ENCODE assay signal across 27 mouse cellular contexts in genomic region chr13:41446591-41446990, GRCm38 (mm10). TPM values are rescaled to one million over a fixed set of nuclear protein-coding genes. Genes with fewer than 3 reads are reported as not detected.
A peak's percentile ranks its signal among the peaks of the same experiment; 100 is the strongest.
DNase-seq lines count a peak whose midpoint lies in the region; ATAC-seq and TF ChIP-seq lines count a peak whose summit lies in the region.
"Had no signal": no experiment of that assay in that cellular context is flagged by ENCODE, and none has a peak within 500 bp of the region (broad histone marks: within the 10 kb centered on the region; RNA-seq: fewer than 3 reads in every experiment).

No protein-coding gene starts in this region.

- ATAC-seq in frontal cortex, adult (ENCODE audit: low TSS enrichment): peak; percentile 29
- ATAC-seq in granulocyte monocyte progenitor cell, adult 5-6 weeks (replicated peaks; ENCODE audit: poor library complexity, severe bottlenecking): peak; percentile 42; the same call in 1 of the 2 replicates
- no peak for ATAC-seq in intestine, postnatal 0 days
- ATAC-seq: forebrain, embryonic 13.5 days; forebrain, embryonic 16.5 days; Patski had no signal

- H3K27me3 ChIP-seq in intestine, postnatal 0 days (replicated peaks; ENCODE audit: control insufficient read depth, insufficient read depth, low read length): no peaks in the 10 kb centered on the region
- H3K27me3 ChIP-seq: CH12.LX; embryonic facial prominence, embryonic 13.5 days; forebrain, embryonic 13.5 days; hindbrain, embryonic 12.5 days; hindbrain, embryonic 15.5 days; Patski had no signal

- no peak overlapping the region for H3K4me3 ChIP-seq in intestine, postnatal 0 days (ENCODE audit: low read depth, low read length)
- H3K4me3 ChIP-seq: embryonic facial prominence, embryonic 10.5 days; embryonic facial prominence, embryonic 13.5 days; forebrain, embryonic 10.5 days; forebrain, embryonic 13.5 days; hindbrain, embryonic 12.5 days; hindbrain, embryonic 15.5 days had no signal

- no peaks in the 10 kb centered on the region for H3K4me1 ChIP-seq in intestine, postnatal 0 days (replicated peaks; ENCODE audit: control insufficient read depth, insufficient read depth, low read length)
- H3K4me1 ChIP-seq: hindbrain, embryonic 15.5 days had no signal

- 95% methylated on average over 1 of the region's 1 CpGs for WGBS in intestine, postnatal 0 days

- no peak overlapping the region for H3K27ac ChIP-seq in intestine, postnatal 0 days (ENCODE audit: low read depth, low read length)
- H3K27ac ChIP-seq: embryonic facial prominence, embryonic 10.5 days; embryonic facial prominence, embryonic 13.5 days; forebrain, embryonic 10.5 days; forebrain, embryonic 13.5 days; hindbrain, embryonic 12.5 days; hindbrain, embryonic 15.5 days had no signal

- H3K9ac ChIP-seq in intestine, postnatal 0 days (ENCODE audit: low read depth, low read length): no peak overlapping the region
- H3K9ac ChIP-seq: embryonic facial prominence, embryonic 13.5 days; forebrain, embryonic 13.5 days; hindbrain, embryonic 12.5 days; hindbrain, embryonic 15.5 days had no signal

- H3K36me3 ChIP-seq in intestine, postnatal 0 days (ENCODE audit: control insufficient read depth, insufficient read depth): no peaks in the 10 kb centered on the region
- H3K36me3 ChIP-seq: embryonic facial prominence, embryonic 10.5 days; embryonic facial prominence, embryonic 13.5 days; forebrain, embryonic 10.5 days; G1E; hindbrain, embryonic 12.5 days; hindbrain, embryonic 15.5 days had no signal

- TF ChIP-seq CTCF in intestine, postnatal 0 days (IDR thresholded peaks at IDR 0.05; ENCODE audit: low read depth): no peak

- no peaks in the 10 kb centered on the region for H3K9me3 ChIP-seq in intestine, postnatal 0 days (ENCODE audit: control insufficient read depth)
- H3K9me3 ChIP-seq: embryonic facial prominence, embryonic 10.5 days; embryonic facial prominence, embryonic 13.5 days; forebrain, embryonic 10.5 days; forebrain, embryonic 13.5 days; G1E; hindbrain, embryonic 12.5 days; hindbrain, embryonic 15.5 days had no signal

- H3K4me2 ChIP-seq in intestine, postnatal 0 days (replicated peaks; ENCODE audit: low read depth): no peak overlapping the region
- H3K4me2 ChIP-seq: embryonic facial prominence, embryonic 13.5 days; forebrain, embryonic 13.5 days; heart, embryonic 11.5 days; hindbrain, embryonic 12.5 days; hindbrain, embryonic 15.5 days had no signal

- no peak for DNase-seq in frontal cortex, postnatal 10 days (ENCODE audit: low spot score in 2 of 2)
- peak; percentile 67 for DNase-seq in lung, postnatal 36 days
- DNase-seq in lung, postnatal 25 days (ENCODE audit: low spot score): no peak
- peak; percentile 48 for DNase-seq in 416B (ENCODE audit: low read depth)
- DNase-seq in adrenal gland, adult 18-20 months (ENCODE audit: low spot score in 2 of 2): no peak
- DNase-seq: adrenal gland, adult 2 months; adrenal gland, postnatal 14 days; B cell, adult 2 months; cerebellum, adult 11-12 months; cerebellum, adult 8-10 months; cerebellum, postnatal 36 days; gastrocnemius, postnatal 36 days; heart, adult 11 months had no signal

RNA-seq across cellular contexts. Expression of gene Nedd9, which starts 40.6 kb away (rescaled TPM):
- total RNA-seq in granulocyte monocyte progenitor cell, adult 5-6 weeks (2014; fragmentation: Nextera tagmentation): 15.1 and 22.2 TPM in 2 replicates
- total RNA-seq in granulocyte monocyte progenitor cell, adult 5-6 weeks (2017): 23.4 and 37.8 TPM in 2 replicates
- polyA plus RNA-seq in intestine, postnatal 0 days (2015; fragmentation: Nextera tagmentation; extraction: Ambion mirVana): 17.6 and 18.9 TPM in 2 replicates
- total RNA-seq in adrenal gland, adult 18-20 months (2021): 10 to 100 TPM; 19.3 to 21.9 TPM
- polyA plus RNA-seq: G1E had no signal

Comparison
In these comparisons a context has a peak if more than half of its experiments do, and no peak if none do; other contexts are left out.
1. DNase-seq: peak in lung, postnatal 36 days (single experiment) and 416B (single experiment); none in frontal cortex, postnatal 10 days (0 of 2), lung, postnatal 25 days (single experiment) and adrenal gland, adult 18-20 months (0 of 2).